Mouse (Mus musculus): ENCODE results near the gene Tha1. TPM values are rescaled to one million over a fixed set of nuclear protein-coding genes. Genes with fewer than 3 reads are reported as not detected.
A peak's percentile ranks its signal among the peaks of the same experiment; 100 is the strongest.

Gene Tha1
- total RNA-seq, 2 experiments from 2014 or later: 9.5 to 17.3 TPM

- peak; percentile 60 for DNase-seq
These were observed 8.5 kb upstream of the Tha1 start for GRCm38 (mm10) chr11:117881787-117882186.

DNA sequence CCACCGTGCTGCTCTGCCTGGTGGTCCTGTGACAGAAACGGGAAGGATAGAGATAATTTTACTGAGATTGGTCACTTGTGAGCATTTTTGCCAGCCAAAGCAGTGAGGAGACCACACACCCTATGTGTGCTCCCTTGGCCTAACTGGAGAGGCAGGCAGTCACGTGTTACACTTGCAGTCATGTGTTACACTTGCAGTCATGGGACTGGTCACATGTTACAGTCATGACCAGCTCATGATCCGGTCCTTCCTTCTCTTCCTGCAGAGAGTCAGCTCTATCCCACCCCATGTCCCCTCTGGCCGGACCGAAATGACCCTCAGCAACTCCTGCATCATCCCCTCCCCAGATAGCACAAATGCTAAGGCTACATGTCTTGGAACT lies 7.7 kb upstream of the Tha1 start:
- no peak for DNase-seq

DNA sequence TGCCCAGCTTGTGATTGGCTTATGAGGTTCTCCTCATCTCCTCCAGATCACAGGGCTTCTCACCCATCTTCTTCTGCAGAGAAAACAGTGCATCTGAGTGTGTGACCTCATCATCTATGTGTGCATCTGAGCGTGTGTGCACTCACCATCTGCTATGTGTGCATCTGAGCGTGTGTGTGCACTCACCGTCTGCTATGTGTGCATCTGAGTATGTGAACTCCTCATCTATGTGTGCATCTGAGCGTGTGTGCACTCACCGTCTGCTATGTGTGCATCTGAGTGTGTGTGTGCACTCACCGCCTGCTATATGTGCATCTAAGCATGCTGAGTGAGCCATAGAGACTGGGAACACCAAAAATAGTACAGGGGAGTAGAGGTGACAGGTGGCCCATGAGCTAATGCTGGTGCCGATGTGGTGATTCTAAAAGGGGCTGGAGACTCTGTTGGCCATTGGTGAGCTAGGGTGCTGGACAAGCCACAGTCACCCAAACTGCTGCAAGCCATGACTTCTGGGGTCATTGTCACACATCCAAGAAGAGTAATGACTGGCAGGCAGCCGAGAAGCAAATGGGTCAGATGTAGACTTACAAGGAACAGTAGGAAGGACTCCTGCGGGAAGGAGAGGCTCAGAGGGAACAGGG lies 7.2 kb upstream of the Tha1 start:
- no peak for DNase-seq

- no peak for DNase-seq
These were observed 6.4 kb upstream of the Tha1 start for GRCm38 (mm10) chr11:117879676-117880075.

DNA sequence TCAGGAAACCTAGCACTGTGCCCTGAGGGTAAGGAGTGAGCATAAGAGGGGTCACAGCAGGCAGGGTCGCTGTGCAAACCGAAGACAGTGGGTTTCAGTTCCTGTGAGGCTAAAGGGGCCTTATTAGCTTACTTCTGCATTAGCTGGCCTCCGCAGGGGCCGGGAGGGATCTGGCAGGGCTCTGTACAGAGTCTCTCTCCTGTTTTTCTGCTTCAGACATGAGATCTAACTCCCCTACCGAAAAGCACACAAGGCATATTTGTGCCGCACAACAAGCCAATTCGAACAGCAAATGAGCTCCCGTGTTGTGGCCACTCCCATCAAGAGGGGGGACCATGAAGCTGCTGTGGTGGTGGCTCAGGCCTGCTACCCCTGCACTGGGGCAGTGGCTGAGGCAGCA lies 5.6 kb upstream of the Tha1 start:
- DNase-seq: no peak

DNA sequence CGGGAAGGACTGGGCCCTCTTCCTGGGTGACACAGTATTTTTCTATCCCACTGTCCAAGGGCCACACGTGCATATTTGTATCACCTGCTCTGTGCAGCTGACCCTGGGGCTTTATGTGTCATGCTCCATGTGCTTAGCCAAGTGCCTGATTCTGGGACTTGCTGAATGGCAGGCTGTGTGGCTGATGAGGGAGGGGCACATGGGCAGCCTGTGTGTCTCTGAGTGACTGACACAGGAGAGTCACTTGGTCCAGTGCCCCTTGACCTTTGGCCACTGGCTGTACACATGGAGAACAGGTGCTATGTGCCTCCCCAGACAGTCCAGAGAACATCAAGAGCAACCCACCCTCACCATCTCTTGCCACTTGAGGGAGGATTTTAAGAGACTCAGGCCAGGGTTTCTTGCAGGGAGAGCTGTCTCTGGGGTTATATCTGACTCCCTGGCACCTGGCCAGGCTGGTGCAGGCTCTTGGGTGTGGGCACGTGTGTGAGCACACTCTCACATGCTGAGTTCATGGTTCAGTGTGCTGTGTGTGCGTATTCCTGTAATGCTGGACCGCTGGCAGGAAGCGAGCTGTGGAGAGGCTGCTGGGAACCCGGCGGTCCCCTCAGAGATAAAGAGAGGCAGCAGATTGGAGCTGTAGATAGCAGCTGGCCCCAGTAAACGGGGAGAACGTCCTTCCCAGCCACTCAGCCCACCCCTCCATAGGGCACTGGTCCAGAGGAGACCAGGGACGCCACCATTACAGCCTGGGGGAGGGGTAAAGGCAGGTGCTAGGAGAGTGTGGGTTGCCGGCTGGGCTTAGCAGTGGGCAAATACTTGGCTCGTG lies 4.8 kb upstream of the Tha1 start:
- peak; percentile 58 for DNase-seq

DNA sequence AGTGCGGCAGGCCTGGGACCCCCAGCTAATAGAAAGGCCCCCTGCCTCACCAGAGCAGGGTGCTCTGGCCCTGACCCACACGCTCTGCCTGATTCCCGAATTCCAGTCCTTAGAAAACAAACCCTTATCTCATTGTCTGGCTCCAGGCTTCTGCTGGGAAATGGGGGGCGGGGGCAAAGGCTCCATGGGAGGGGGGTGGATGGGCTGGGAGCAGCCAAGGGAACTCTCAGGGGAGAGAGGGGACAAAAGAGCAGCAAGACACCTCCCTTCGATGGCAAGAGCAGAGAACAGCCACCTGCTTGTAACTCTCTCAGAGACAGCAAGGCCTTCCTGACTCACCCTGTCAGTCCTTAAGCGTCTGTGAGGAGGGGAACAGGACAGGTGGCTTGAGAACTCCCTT lies 2.4 kb upstream of the Tha1 start:
- DNase-seq: no peak

DNA sequence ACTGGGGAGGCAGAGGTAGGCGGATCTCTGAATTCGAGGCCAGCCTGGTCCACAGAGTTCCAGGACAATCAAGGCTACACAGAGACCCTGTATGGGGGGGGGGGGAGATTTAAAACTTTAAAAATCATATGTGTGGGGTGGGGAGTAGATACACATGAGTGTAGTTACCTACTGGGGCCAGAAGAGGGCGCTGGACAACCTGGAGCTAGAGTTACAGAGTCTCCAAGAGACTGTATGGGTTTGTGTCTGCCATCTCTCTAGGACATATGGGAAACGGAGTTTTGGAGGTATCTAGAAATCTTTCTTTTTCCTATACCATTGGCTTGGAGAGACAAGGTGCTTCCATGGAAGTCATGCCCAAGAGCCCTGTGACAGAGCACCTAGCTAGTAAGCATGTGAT lies 1.1 kb upstream of the Tha1 start:
- no peak for DNase-seq

DNA sequence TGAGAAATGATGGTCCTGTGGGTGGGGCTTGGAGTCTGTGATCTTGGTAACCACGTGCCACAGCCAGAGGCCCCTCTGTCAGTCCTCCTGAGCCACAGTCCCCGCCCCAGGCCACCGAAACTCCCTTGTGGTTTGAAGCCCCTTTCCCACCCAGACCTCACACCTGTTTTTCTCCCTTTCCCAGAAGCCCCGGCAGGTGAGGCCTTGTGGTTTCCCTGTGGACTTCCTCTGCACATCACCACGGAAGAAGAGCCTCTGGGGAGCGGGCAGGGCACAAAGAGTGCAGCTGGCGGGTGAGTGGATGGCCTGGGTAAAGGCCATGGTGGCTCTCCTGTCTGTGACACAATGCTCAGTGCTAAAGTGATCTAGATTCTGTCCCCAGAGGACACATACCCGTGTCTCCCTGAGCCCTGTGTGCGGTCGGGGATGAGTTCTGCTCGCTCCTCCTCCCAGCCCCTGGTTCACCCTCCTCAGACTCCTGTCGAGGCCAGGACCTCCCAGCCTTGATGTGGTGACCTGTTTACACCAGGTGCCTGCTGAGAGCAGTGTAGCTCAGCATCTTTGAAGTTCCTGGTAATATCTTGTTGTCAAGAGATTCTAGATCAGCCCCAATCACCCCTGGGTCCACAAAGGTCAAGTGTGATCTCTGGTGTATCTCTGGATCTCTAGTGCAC lies 1.2 kb downstream of the Tha1 start:
- DNase-seq: no peak

- no peak for DNase-seq
These were observed 1.9 kb downstream of the Tha1 start for GRCm38 (mm10) chr11:117871376-117871775.

DNA sequence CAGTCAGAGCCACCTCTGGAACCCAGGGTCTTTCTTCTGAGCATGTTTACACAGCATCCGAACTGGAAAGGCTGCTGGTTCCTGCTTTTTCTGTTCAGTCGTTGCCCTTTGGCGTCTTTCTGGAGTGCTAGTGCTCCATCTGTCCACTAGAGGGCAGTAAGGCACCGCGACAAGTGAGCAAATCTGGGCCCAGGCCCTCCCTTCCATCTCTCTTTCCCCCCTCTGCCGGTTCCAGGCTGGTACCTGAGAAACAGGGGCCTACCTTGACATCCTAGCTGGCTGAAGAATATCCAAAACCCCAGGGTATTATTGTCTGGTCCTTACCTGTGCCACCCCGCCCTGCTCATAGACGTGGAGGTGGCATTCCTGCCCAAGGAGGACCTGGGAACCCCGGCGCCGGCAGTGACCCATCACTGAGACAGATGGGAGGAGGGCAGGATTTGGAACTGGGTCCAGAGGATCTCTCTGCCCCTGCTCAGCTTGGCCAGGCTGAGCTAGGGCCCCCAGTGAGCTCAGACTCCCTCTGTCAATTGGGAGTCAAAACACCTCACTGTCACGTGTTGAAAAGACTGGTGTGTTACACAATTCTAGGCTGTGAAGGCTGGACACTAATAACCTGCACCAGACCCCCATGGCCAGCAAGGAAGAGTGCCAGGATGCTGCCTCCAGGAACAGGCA lies 2.5 kb downstream of the Tha1 start:
- peak; percentile 78 for DNase-seq

DNA sequence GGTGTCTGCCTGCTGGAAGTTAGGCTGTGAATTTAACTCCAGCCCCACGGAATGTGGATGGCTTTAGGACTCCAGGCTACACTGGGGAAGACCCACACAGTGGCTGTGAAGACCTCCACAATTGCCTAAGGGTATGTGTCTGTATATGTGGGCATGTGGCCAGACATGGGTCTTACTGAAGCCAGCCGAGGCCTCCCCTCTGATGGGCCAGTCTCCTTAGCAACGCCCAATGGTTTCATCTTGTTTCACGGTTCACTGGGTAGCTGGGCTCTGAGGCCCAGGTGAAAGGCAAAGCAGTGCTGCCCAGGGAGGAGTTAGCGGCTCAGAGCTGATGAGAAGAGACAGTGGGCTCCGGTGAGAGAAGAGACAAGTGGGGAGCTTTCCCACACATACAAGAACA lies 7.3 kb downstream of the Tha1 start:
- DNase-seq: no peak

- no peak for DNase-seq
These were observed 8.5 kb downstream of the Tha1 start for GRCm38 (mm10) chr11:117864805-117865204.

GRCm38 (mm10) chr11:117863174-117863856 lies 10.0 kb downstream of the Tha1 start:
- no peak for DNase-seq

- DNase-seq: no peak
These were observed 12.7 kb downstream of the Tha1 start, which contains the start of gene Tmem235 for GRCm38 (mm10) chr11:117860601-117861000. Gene Tmem235 (plus strand): TSS chr11:117860752.

DNA sequence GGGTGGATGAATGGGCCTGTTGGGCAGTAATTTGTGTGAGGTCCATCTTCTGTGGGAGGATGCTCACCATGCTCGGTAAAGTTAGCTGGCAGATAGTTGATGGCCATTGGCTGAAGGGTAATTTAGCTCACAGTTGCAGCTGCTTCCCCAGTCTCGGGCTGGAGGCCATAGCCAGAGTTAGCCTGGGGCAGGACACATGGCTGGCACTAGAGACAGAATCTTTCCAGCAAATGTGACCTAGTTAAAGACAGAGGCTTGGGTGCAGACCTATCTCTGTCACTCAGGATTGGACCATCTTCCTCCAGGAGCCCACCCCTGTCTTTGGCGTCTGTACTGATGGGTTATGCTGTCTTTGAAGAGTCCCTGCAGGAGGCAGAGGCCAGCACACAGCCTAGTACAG lies 14.9 kb downstream of the Tha1 start:
- no peak for DNase-seq

- no peak for DNase-seq
These were observed 15.8 kb downstream of the Tha1 start for GRCm38 (mm10) chr11:117857462-117857861.

GRCm38 (mm10) chr11:117855975-117856374 lies 17.3 kb downstream of the Tha1 start:
- DNase-seq: no peak

GRCm38 (mm10) chr11:117855360-117855759 lies 17.9 kb downstream of the Tha1 start:
- no peak for DNase-seq

DNA sequence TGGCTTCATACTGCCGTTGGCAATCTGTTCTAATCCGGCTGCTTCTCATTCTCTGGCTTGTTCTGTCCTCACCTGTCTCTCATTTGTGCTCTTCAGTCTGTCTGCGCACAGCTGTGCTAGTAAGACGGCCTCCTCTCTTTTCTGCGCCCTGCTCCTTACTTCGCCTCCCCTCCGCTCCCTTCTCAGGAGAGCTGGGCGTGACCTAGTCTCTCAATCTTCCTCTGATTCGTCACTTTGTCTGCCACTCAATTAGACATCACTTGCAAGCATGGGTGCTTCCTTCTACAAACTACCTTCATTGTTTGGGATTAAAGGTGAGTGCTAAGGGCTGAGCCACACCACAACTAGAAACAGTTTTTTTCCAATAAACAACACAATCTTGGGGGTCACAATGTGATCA lies 19.0 kb downstream of the Tha1 start:
- no peak for DNase-seq

DNA sequence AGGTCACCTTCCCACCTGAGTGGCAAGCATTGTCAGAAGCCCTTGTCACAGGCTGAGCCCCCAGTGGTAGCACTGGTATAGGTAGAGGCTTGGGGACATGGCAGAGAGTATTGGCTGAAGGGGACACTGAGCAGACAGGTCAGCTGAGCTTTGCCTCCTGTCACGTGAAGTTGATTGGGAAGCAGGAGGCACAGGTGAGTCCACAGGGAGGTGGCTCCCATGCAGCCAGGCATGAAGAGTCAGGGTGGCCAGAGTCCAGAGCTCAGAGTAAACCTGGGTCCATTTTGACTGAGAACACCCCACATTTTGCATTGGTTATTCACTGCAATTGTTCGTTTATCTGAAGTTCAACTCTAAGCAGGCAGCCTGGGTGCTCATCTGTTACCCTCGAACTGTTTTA lies 20.4 kb downstream of the Tha1 start:
- DNase-seq: no peak

All from adrenal gland, postnatal 10 days (tissue).